Mouse (Mus musculus) heart, adult 9 months (tissue): ENCODE results near the gene Siglecf.

Experiments
- DNase-seq, 2 experiments: peaks; one replicate each; pipeline ENCODE4 v3.0.0; 2022; ENCODE audit warnings: low spot score in 2 of 2

The Siglecf gene

GRCm38 (mm10) chr7:43351154-43351553 is at the start of gene Siglecf:
TSS of gene Siglecf (plus strand) at chr7:43351341.
- no peak for DNase-seq

GRCm38 (mm10) chr7:43305235-43305634 is 45.9 kb upstream of the Siglecf start:
- DNase-seq, result peak; percentile 71 to 73

GRCm38 (mm10) chr7:43309069-43309468 is 42.1 kb upstream of the Siglecf start:
- peak; percentile 48 to 57 for DNase-seq

GRCm38 (mm10) chr7:43311632-43312031 is 39.5 kb upstream of the Siglecf start:
- peak; percentile 14 to 32 for DNase-seq

- DNase-seq, result peak in 1 of 2 experiments; percentile 62
These were observed 38.6 kb upstream of the Siglecf start for GRCm38 (mm10) chr7:43312386-43313012.

- peak; percentile 95 for DNase-seq
These were observed 38.1 kb upstream of the Siglecf start, which contains the start of gene Zfp715 for GRCm38 (mm10) chr7:43313013-43313428. TSS of gene Zfp715 (minus strand) at chr7:43313294.

GRCm38 (mm10) chr7:43326223-43326780 is 24.8 kb upstream of the Siglecf start:
- no peak for DNase-seq

GRCm38 (mm10) chr7:43328101-43328500 is 23.0 kb upstream of the Siglecf start:
- DNase-seq, result no peak

- DNase-seq, result peak in 1 of 2 experiments; percentile 17
These were observed 17.9 kb upstream of the Siglecf start for GRCm38 (mm10) chr7:43333203-43333602.

GRCm38 (mm10) chr7:43333899-43334298 is 17.2 kb upstream of the Siglecf start:
- no peak for DNase-seq

- DNase-seq, result no peak
These were observed 10.4 kb upstream of the Siglecf start for GRCm38 (mm10) chr7:43340771-43341170.

- no peak for DNase-seq
These were observed 8.0 kb upstream of the Siglecf start for GRCm38 (mm10) chr7:43343191-43343590.

- no peak for DNase-seq
These were observed 7.1 kb upstream of the Siglecf start for GRCm38 (mm10) chr7:43344020-43344419.

GRCm38 (mm10) chr7:43344491-43344890 is 6.7 kb upstream of the Siglecf start:
- DNase-seq, result no peak

GRCm38 (mm10) chr7:43346148-43346547 is 5.0 kb upstream of the Siglecf start:
- DNase-seq, result no peak

GRCm38 (mm10) chr7:43346571-43346970 is 4.6 kb upstream of the Siglecf start:
- no peak for DNase-seq

GRCm38 (mm10) chr7:43349623-43350022 is 1.5 kb upstream of the Siglecf start:
- DNase-seq, result peak; percentile 6 to 10

GRCm38 (mm10) chr7:43353118-43353517 is 2.0 kb downstream of the Siglecf start:
- DNase-seq, result peak; percentile 1 to 50

GRCm38 (mm10) chr7:43353758-43354157 is 2.6 kb downstream of the Siglecf start:
- no peak for DNase-seq

- DNase-seq, result no peak
These were observed 4.0 kb downstream of the Siglecf start for GRCm38 (mm10) chr7:43354893-43355835.

GRCm38 (mm10) chr7:43358556-43358955 is 7.4 kb downstream of the Siglecf start:
- DNase-seq, result peak in 1 of 2 experiments; percentile 1

GRCm38 (mm10) chr7:43361442-43361841 is 10.3 kb downstream of the Siglecf start:
- no peak for DNase-seq
